Mouse (Mus musculus) spleen, adult 2 months (tissue): ENCODE data around the gene Sdf2l1. TPM values are rescaled to one million over a fixed set of nuclear protein-coding genes. Genes with fewer than 3 reads are reported as not detected.
"Not testable (repeated sequence)": the region's sequence is repeated elsewhere in the genome, so short reads cannot be mapped to it uniquely, and the experiment has no call there.

Source experiments
- DNase-seq, 2 experiments: peaks; one replicate each; pipeline versions ENCODE4 v3.0.0 to v3.0.0-alpha.2; 2012 to 2021; ENCODE audit warnings: low spot score in 2 of 2, low read depth in 1 of 2
- H3K27ac ChIP-seq: fragments of 200-500 bp; 2 replicates; pipeline ENCODE4 v1.5.1; 2012; ENCODE audit warnings: low read length, inconsistent platforms; ENCODE audit not compliant: insufficient read depth
- H3K27me3 ChIP-seq: fragments of 200-500 bp; 2 replicates; pipeline ENCODE4 v1.6.1; 2012; ENCODE audit warnings: mild to moderate bottlenecking, moderate library complexity, low read length, inconsistent platforms; ENCODE audit not compliant: control insufficient read depth, insufficient read depth
- H3K36me3 ChIP-seq: fragments of 200-500 bp; 2 replicates; pipeline ENCODE4 v1.6.1; 2012; ENCODE audit warnings: mild to moderate bottlenecking, low read length, inconsistent platforms; ENCODE audit not compliant: control insufficient read depth, insufficient read depth
- H3K4me1 ChIP-seq: fragments of 200-500 bp; 2 replicates; pipeline ENCODE4 v1.6.1; 2011; ENCODE audit warnings: inconsistent platforms; ENCODE audit not compliant: control insufficient read depth, insufficient read depth, insufficient read length
- H3K4me3 ChIP-seq: fragments of 200-500 bp; 2 replicates; pipeline ENCODE4 v1.5.1; 2011; ENCODE audit warnings: mild to moderate bottlenecking, inconsistent platforms; ENCODE audit not compliant: insufficient read depth, insufficient read length; ENCODE audit errors: extremely low read depth
- CTCF ChIP-seq: fragments of 200-500 bp; IDR thresholded peaks from 2 replicates; pipeline ENCODE4 v1.5.1; 2011; ENCODE audit warnings: mild to moderate bottlenecking, inconsistent platforms; ENCODE audit not compliant: insufficient read depth, insufficient read length, insufficient replicate concordance; ENCODE audit errors: extremely low read depth
- POLR2A ChIP-seq: fragments of 200-500 bp; IDR thresholded peaks from 2 replicates; pipeline ENCODE4 v1.6.1; 2011; ENCODE audit warnings: low read depth, low read length, inconsistent platforms
- WGBS: fragments of 180-500 bp; shearing (Covaris S2); methylation state at CpG from one replicate; pipeline ENCODE4 v1.1.7; 2018; 5-methylcytosine and 5-hydroxymethylcytosine counted together
- polyA plus RNA-seq: library from polyadenylated mRNA; depleted of rRNA; stranded (reverse); fragments of >200 nt; gene quantifications from 2 replicates; pipeline ENCODE4 v1.2.3, GENCODE M21; 2012; rRNA removed

Sdf2l1 gene
- 71.8 and 79.3 TPM in 2 replicates for polyA plus RNA-seq

- peak; percentile 81 to 92 for DNase-seq
These were observed at the start of gene Sdf2l1 for GRCm38 (mm10) chr16:17132089-17132905. Sdf2l1 (minus strand) TSS chr16:17132383.

GRCm38 (mm10) chr16:17181382-17181781, 49.2 kb upstream of the Sdf2l1 start:
- no peak overlapping the region for H3K4me3 ChIP-seq
- WGBS, result 44% methylated on average over 4 of the region's 4 CpGs
- H3K36me3 ChIP-seq, result no peaks in the 10 kb centered on the region; the same call in 1 of the 2 replicates
- no peak for TF ChIP-seq CTCF
- no peak for TF ChIP-seq POLR2A
- no peaks in the 10 kb centered on the region for H3K27me3 ChIP-seq
- H3K4me1 ChIP-seq, result peaks cover 4% of the 10 kb centered on the region; the same call in 1 of the 2 replicates
- no peak overlapping the region for H3K27ac ChIP-seq
- peak in 1 of 2 experiments; percentile 27 for DNase-seq

More at GRCm38 (mm10) chr16:17132089-17132905, at the start of gene Sdf2l1:
- Histone ChIP-seq H3K4me3 (peak within 1 kb of the TSS; percentile 94), H3K36me3 (no peaks in the 10 kb centered on the region), H3K27me3 (no peaks in the 10 kb centered on the region), H3K4me1 (peaks cover 6% of the 10 kb centered on the region), H3K27ac (peak within 1 kb of the TSS; percentile 28; the same call in 1 of the 2 replicates)
- under 1% methylated on average over 47 of the region's 47 CpGs for WGBS
- peak; percentile 75; the same call in 1 of the 2 replicates for TF ChIP-seq POLR2A
- peak; percentile 38; the same call in 1 of the 2 replicates for TF ChIP-seq CTCF

DNA sequence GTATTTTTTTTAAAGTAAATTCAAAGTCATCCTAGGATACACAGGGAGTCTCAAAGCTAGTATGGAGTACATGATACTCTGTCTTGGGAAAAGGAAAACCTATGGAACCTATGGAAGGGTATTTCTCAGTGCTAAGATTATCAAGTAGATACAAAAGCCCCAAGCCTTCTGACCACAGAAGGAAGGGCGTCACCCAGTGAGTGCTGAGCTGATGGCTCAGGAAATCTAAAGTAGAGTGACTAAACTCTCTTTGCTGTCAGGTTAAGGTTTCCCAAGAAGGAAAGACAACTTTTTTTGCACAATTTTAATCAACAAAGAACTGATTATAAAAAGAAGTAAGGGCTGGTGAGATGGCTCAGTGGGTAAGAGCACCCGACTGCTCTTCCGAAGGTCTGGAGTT, 47.5 kb upstream of the Sdf2l1 start:
- WGBS, result 79% methylated on average over 3 of the region's 3 CpGs
- H3K4me3 ChIP-seq, result no peak overlapping the region
- H3K27ac ChIP-seq, result no peak overlapping the region
- no peaks in the 10 kb centered on the region for H3K27me3 ChIP-seq
- peaks cover 4% of the 10 kb centered on the region; the same call in 1 of the 2 replicates for H3K4me1 ChIP-seq
- TF ChIP-seq CTCF (no peak), POLR2A (no peak)
- peaks cover 3% of the 10 kb centered on the region for H3K36me3 ChIP-seq
- DNase-seq, result no peak

DNA sequence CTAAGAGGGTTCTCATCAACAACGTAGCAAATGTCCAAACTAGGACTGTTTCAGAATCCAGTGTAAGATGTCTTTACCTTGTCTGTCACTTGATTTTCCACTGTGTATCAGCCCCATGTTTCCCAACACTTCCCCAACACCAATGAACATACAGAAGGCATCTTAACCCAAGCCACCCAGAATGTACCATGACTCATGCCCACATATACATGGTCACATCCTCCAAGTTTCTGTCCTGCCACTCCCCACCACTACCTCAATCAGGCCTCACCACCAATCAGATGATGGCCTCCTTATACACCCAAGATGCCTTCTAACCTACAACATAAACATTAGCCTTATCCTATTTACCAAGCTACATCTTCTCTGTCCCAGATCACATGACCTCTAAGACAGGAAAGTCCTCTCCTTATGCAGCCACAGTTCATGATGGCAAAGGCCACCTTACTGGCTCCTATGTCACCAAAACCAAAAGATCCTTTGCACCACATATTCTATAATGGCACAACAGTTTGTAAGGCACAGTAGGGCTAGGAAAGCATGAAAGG, 45.5 kb upstream of the Sdf2l1 start:
- Histone ChIP-seq H3K27ac (no peak overlapping the region), H3K27me3 (no peaks in the 10 kb centered on the region), H3K4me1 (peaks cover 2% of the 10 kb centered on the region; the same call in 1 of the 2 replicates), H3K4me3 (no peak overlapping the region), H3K36me3 (peaks cover 11% of the 10 kb centered on the region)
- TF ChIP-seq CTCF (no peak), POLR2A (no peak)
- no peak for DNase-seq
- WGBS, result 87% methylated on average over 1 of the region's 1 CpGs

DNA sequence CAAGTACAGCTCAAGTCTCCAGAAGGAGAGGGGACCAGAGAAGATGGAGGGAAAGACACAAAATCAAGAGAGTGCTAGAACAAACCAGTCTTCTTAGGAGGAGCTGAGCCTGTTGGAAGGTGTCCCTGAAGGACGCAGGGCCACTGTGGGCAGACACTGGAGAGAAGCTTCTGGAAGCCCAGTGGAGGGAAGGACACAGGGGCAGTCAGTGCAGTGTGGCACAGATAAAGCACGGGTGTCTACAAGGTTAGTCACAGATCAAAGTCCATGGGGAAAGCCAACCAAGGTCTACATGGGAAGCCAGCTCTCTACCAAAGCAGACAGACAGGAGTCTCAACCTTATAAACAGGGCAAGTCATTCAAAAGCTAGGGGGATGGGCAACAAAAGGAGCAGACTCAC, 43.6 kb upstream of the Sdf2l1 start:
- Histone ChIP-seq H3K36me3 (peaks cover 16% of the 10 kb centered on the region), H3K27me3 (no peaks in the 10 kb centered on the region), H3K4me3 (no peak overlapping the region), H3K27ac (no peak overlapping the region), H3K4me1 (no peaks in the 10 kb centered on the region)
- TF ChIP-seq POLR2A (no peak), CTCF (no peak)
- 90% methylated on average over 2 of the region's 2 CpGs for WGBS
- no peak for DNase-seq

GRCm38 (mm10) chr16:17168049-17168448, 35.9 kb upstream of the Sdf2l1 start:
- 85% methylated on average over 5 of the region's 5 CpGs for WGBS
- Histone ChIP-seq H3K27ac (no peak overlapping the region), H3K4me1 (no peaks in the 10 kb centered on the region), H3K27me3 (no peaks in the 10 kb centered on the region), H3K36me3 (peaks cover 16% of the 10 kb centered on the region), H3K4me3 (no peak overlapping the region)
- TF ChIP-seq POLR2A (no peak), CTCF (no peak)
- DNase-seq, result no peak

GRCm38 (mm10) chr16:17167179-17167578, 35.0 kb upstream of the Sdf2l1 start:
- no peak for TF ChIP-seq POLR2A
- no peak for TF ChIP-seq CTCF
- H3K27ac ChIP-seq, result no peak overlapping the region
- no peak for DNase-seq
- no peaks in the 10 kb centered on the region for H3K4me1 ChIP-seq
- no peaks in the 10 kb centered on the region for H3K27me3 ChIP-seq
- H3K4me3 ChIP-seq, result no peak overlapping the region
- peaks cover 11% of the 10 kb centered on the region for H3K36me3 ChIP-seq

DNA sequence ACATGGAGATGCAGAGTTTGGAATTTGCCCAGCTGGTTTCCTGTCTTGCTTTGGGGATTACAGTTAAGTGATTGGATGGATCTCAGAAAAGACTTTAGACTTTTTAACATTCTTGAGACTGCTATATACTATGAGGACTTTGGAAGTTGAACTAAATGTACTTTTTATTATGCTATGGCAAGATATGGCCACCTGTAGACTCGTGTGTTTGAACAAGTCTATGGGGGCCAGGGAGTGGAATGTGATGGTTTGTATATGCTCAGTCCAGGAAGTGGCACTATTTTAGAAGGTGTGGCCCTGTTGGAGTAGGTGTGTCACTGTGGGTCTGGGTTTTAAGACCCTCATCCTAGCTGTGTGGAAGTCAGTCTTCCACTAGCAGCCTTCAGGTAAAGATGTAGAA, 33.3 kb upstream of the Sdf2l1 start:
- peaks cover 11% of the 10 kb centered on the region for H3K36me3 ChIP-seq
- DNase-seq, H3K27me3 ChIP-seq: not testable (repeated sequence)

More for the DNA sequence above, 33.3 kb upstream of the Sdf2l1 start:
- 92% methylated on average over 1 of the region's 1 CpGs for WGBS
- H3K4me1 ChIP-seq, H3K4me3 ChIP-seq, H3K27ac ChIP-seq: not testable (repeated sequence)
